Mouse (Mus musculus): ENCODE data around the gene BC048562. TPM values are rescaled to one million over a fixed set of nuclear protein-coding genes. Genes with fewer than 3 reads are reported as not detected.

Gene BC048562
- total and polyA plus RNA-seq, 3 experiments, result not detected

- H3K36me3 ChIP-seq (ENCODE audit: control insufficient read depth, insufficient read depth, low read length), result no peaks in the 10 kb centered on the region
- H3K27ac ChIP-seq, result no peak overlapping the region
- no peaks in the 10 kb centered on the region for H3K4me1 ChIP-seq (ENCODE audit: control insufficient read depth, insufficient read depth, low read length)
- TF ChIP-seq CTCF (IDR thresholded peaks at IDR 0.05) (no peak), POLR2A (IDR thresholded peaks at IDR 0.05; ENCODE audit: insufficient read depth, low read depth, low read length) (no peak), EP300 (IDR thresholded peaks at IDR 0.05; ENCODE audit: insufficient read depth, low read depth, low read length) (no peak)
- no peak overlapping the region for H3K9ac ChIP-seq (ENCODE audit: low read depth, low read length)
- WGBS, result 84% methylated on average over 9 of the region's 9 CpGs
- intact Hi-C loops (cut with DNase I), result no loop called here
- no peaks in the 10 kb centered on the region for H3K27me3 ChIP-seq (ENCODE audit: control insufficient read depth, insufficient read depth, low read length)
- no peak overlapping the region for H3K4me3 ChIP-seq
- no peak for DNase-seq
- H3K79me2 ChIP-seq (replicated peaks; ENCODE audit: control insufficient read depth, insufficient read depth, low read length), result no peaks in the 10 kb centered on the region
Observed at GRCm38 (mm10) chr9:108411381-108411942, 24.8 kb upstream of the BC048562 start.

- intact Hi-C loops (cut with DNase I), result no loop called here
- Histone ChIP-seq H3K36me3 (ENCODE audit: control insufficient read depth, insufficient read depth, low read length) (no peaks in the 10 kb centered on the region), H3K27me3 (ENCODE audit: control insufficient read depth, insufficient read depth, low read length) (no peaks in the 10 kb centered on the region), H3K79me2 (replicated peaks; ENCODE audit: control insufficient read depth, insufficient read depth, low read length) (no peaks in the 10 kb centered on the region), H3K4me3 (no peak overlapping the region), H3K27ac (no peak overlapping the region), H3K9ac (ENCODE audit: low read depth, low read length) (no peak overlapping the region), H3K4me1 (ENCODE audit: control insufficient read depth, insufficient read depth, low read length) (no peaks in the 10 kb centered on the region)
- no peak for DNase-seq
- TF ChIP-seq EP300 (IDR thresholded peaks at IDR 0.05; ENCODE audit: insufficient read depth, low read depth, low read length), result no peak
- TF ChIP-seq CTCF (IDR thresholded peaks at IDR 0.05), result peak; percentile 64
- 63% methylated on average over 1 of the region's 1 CpGs for WGBS
Observed at GRCm38 (mm10) chr9:108412221-108412620, 24.1 kb upstream of the BC048562 start.

DNA sequence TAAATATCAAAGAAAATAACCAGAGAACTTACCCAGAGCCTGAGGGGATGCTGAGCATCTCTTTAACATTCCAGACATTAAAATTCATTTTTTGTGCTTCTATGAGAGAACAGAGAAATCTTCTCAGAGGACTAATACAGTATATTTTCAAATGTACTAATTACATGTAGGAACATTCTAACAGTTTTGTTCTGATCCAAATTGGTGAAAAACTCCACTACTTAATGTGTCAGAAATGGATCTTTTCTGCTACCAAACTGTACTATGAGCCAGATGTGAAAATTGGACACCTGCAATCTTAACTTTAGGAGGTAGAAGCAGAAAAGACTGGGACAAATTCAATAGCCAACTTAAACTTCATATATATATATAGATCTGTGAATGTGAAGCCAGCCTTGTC, 7.9 kb upstream of the BC048562 start, which contains the start of gene Ccdc36:
Ccdc36 (minus strand) TSS at position 101 of the 400 bp plus-strand sequence.
- intact Hi-C loops (cut with DNase I), result no loop called here
- H3K4me1 ChIP-seq (ENCODE audit: control insufficient read depth, insufficient read depth, low read length), result no peaks in the 10 kb centered on the region
- H3K79me2 ChIP-seq (replicated peaks; ENCODE audit: control insufficient read depth, insufficient read depth, low read length), result no peaks in the 10 kb centered on the region
- no peak for DNase-seq
- H3K27ac ChIP-seq, result no peak within 1 kb of the TSS
- no peak for TF ChIP-seq POLR2A (IDR thresholded peaks at IDR 0.05; ENCODE audit: insufficient read depth, low read depth, low read length)
- TF ChIP-seq CTCF (IDR thresholded peaks at IDR 0.05), result no peak
- no peak within 1 kb of the TSS for H3K4me3 ChIP-seq
- no peaks in the 10 kb centered on the region for H3K27me3 ChIP-seq (ENCODE audit: control insufficient read depth, insufficient read depth, low read length)
- H3K9ac ChIP-seq (ENCODE audit: low read depth, low read length), result no peak within 1 kb of the TSS
- H3K36me3 ChIP-seq (ENCODE audit: control insufficient read depth, insufficient read depth, low read length), result no peaks in the 10 kb centered on the region

- Histone ChIP-seq H3K4me1 (ENCODE audit: control insufficient read depth, insufficient read depth, low read length) (no peaks in the 10 kb centered on the region), H3K79me2 (replicated peaks; ENCODE audit: control insufficient read depth, insufficient read depth, low read length) (no peaks in the 10 kb centered on the region), H3K27ac (no peak overlapping the region), H3K27me3 (ENCODE audit: control insufficient read depth, insufficient read depth, low read length) (no peaks in the 10 kb centered on the region), H3K9ac (ENCODE audit: low read depth, low read length) (no peak overlapping the region), H3K36me3 (ENCODE audit: control insufficient read depth, insufficient read depth, low read length) (no peaks in the 10 kb centered on the region), H3K4me3 (no peak overlapping the region)
- intact Hi-C loops (cut with DNase I), result no loop called here
- no peak for DNase-seq
- WGBS, result 47% methylated on average over 32 of the region's 32 CpGs
- no peak for TF ChIP-seq POLR2A (IDR thresholded peaks at IDR 0.05; ENCODE audit: insufficient read depth, low read depth, low read length)
- TF ChIP-seq CTCF (IDR thresholded peaks at IDR 0.05), result no peak
- TF ChIP-seq EP300 (IDR thresholded peaks at IDR 0.05; ENCODE audit: insufficient read depth, low read depth, low read length), result no peak
Observed at GRCm38 (mm10) chr9:108431431-108432067, 4.7 kb upstream of the BC048562 start.

GRCm38 (mm10) chr9:108439176-108439575, 2.9 kb downstream of the BC048562 start:
- Histone ChIP-seq H3K36me3 (ENCODE audit: control insufficient read depth, insufficient read depth, low read length) (no peaks in the 10 kb centered on the region), H3K27ac (no peak overlapping the region), H3K4me1 (ENCODE audit: control insufficient read depth, insufficient read depth, low read length) (peaks cover 11% of the 10 kb centered on the region), H3K79me2 (replicated peaks; ENCODE audit: control insufficient read depth, insufficient read depth, low read length) (no peaks in the 10 kb centered on the region), H3K4me3 (no peak overlapping the region), H3K9ac (ENCODE audit: low read depth, low read length) (no peak overlapping the region), H3K27me3 (ENCODE audit: control insufficient read depth, insufficient read depth, low read length) (no peaks in the 10 kb centered on the region)
- 78% methylated on average over 6 of the region's 6 CpGs for WGBS
- intact Hi-C loops (cut with DNase I), result no loop called here
- DNase-seq, result no peak
- TF ChIP-seq CTCF (IDR thresholded peaks at IDR 0.05) (no peak), EP300 (IDR thresholded peaks at IDR 0.05; ENCODE audit: insufficient read depth, low read depth, low read length) (no peak), POLR2A (IDR thresholded peaks at IDR 0.05; ENCODE audit: insufficient read depth, low read depth, low read length) (no peak)

GRCm38 (mm10) chr9:108440485-108440884, 4.2 kb downstream of the BC048562 start:
- H3K4me3 ChIP-seq, result no peak overlapping the region
- no peaks in the 10 kb centered on the region for H3K79me2 ChIP-seq (replicated peaks; ENCODE audit: control insufficient read depth, insufficient read depth, low read length)
- no peak for DNase-seq
- 49% methylated on average over 5 of the region's 5 CpGs for WGBS
- H3K27me3 ChIP-seq (ENCODE audit: control insufficient read depth, insufficient read depth, low read length), result no peaks in the 10 kb centered on the region
- H3K4me1 ChIP-seq (ENCODE audit: control insufficient read depth, insufficient read depth, low read length), result peaks cover 11% of the 10 kb centered on the region
- no peak overlapping the region for H3K27ac ChIP-seq
- H3K36me3 ChIP-seq (ENCODE audit: control insufficient read depth, insufficient read depth, low read length), result no peaks in the 10 kb centered on the region
- H3K9ac ChIP-seq (ENCODE audit: low read depth, low read length), result no peak overlapping the region
- intact Hi-C loops (cut with DNase I), result no loop called here
- TF ChIP-seq POLR2A (IDR thresholded peaks at IDR 0.05; ENCODE audit: insufficient read depth, low read depth, low read length) (no peak), EP300 (IDR thresholded peaks at IDR 0.05; ENCODE audit: insufficient read depth, low read depth, low read length) (no peak), CTCF (IDR thresholded peaks at IDR 0.05) (no peak)
